Comparison of ENCODE assay signal across 8 mouse cellular contexts in the genomic region with DNA sequence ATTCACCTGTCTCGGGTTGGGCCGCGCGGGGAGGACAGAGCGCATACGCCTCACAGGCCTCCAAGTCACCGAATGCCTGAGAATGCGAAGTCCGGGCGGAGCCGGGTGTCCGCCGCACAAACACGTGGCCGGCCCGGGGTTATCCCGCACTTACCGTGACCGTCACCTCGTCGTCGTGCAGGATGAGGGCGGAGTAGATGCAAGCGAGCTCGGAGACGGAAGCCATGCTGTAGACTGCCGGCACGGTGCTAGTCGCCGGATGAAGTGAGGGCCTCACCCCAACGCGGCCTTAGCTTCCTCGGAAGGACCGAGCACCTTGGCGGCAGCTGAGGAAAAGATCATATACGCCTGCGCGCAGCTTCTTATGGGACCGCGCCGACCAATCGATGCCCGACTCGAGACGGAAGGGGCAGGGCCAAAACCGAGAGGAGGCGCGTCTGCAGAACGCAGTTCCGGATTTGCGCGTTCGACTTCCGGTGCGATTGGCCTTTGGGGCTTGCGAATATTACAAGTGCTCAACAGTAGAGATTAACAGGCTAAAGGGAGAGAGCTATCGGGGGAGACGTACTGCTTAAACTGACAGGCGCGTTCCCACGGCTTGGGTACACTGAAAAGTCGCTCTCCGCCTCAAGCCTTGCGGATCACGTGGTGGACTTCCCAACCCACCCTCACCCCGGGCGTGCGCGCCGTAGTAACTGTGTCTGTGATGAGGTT. TPM values are rescaled to one million over a fixed set of nuclear protein-coding genes. Genes with fewer than 3 reads are reported as not detected.
DNase-seq lines count a peak whose midpoint lies in the region; ATAC-seq lines count a peak whose summit lies in the region.

TSS of gene Rplp1 (minus strand) at position 340 of the 714 bp plus-strand sequence.

- intact Hi-C loops in gastrocnemius, postnatal 14 days (cut with DNase I; ENCODE audit: low total_unique reads): no loop called here
- intact Hi-C loops in left cerebral cortex, postnatal 10 days (cut with DNase I): no loop called here

- peak; percentile 97 to 99 for DNase-seq in adrenal gland, adult (ENCODE audit: inconsistent age in 2 of 2, low spot score in 1 of 2)
- DNase-seq in embryo, embryonic 10.5 days (ENCODE audit: low spot score): peak; percentile 98
- DNase-seq in gastrocnemius, postnatal 14 days: peak; percentile 96
- DNase-seq in left cerebral cortex, postnatal 10 days (ENCODE audit: extremely low spot score in 1 of 2, low spot score in 2 of 2): peak; percentile 97
- DNase-seq in right cerebral cortex, postnatal 25 days: peak; percentile 96
- peak; percentile 95 to 96 for DNase-seq in urinary bladder, postnatal 4 days (ENCODE audit: low spot score in 2 of 2)

- peak; percentile 94 for ATAC-seq in inflammation-experienced regulatory T-cells, adult 6 months
- ATAC-seq in megakaryocyte-erythroid progenitor cell, adult 5-6 weeks (replicated peaks; ENCODE audit: low FRiP score, low TSS enrichment, poor library complexity, severe bottlenecking): peak; percentile 77

RNA-seq across cellular contexts. Expression of gene Rplp1, which starts in this region (rescaled TPM):
- 1,000 to 10,000 TPM; 1,466 to 1,621 TPM for total RNA-seq in gastrocnemius, postnatal 14 days (2021)
- 1,000 to 10,000 TPM; 2,175 to 3,618 (median 3,142) TPM for polyA plus RNA-seq in inflammation-experienced regulatory T-cells, adult 6 months (2017; shearing (Covaris generic))
- 1,000 to 10,000 TPM; 1,724 to 1,730 TPM for total RNA-seq in left cerebral cortex, postnatal 10 days (2021)
- total RNA-seq in megakaryocyte-erythroid progenitor cell, adult 5-6 weeks (2014; fragmentation: Nextera tagmentation): 5,809 and 5,838 TPM in 2 replicates
- total RNA-seq in megakaryocyte-erythroid progenitor cell, adult 5-6 weeks (2017): 6,867 and 6,903 TPM in 2 replicates

Comparison
In these comparisons a context has a peak if more than half of its experiments do, and no peak if none do; other contexts are left out.
1. Peak in every context shown above with its lines: DNase-seq and ATAC-seq.